ENCODE assay signal across 19 mouse cellular contexts in the genomic region with DNA sequence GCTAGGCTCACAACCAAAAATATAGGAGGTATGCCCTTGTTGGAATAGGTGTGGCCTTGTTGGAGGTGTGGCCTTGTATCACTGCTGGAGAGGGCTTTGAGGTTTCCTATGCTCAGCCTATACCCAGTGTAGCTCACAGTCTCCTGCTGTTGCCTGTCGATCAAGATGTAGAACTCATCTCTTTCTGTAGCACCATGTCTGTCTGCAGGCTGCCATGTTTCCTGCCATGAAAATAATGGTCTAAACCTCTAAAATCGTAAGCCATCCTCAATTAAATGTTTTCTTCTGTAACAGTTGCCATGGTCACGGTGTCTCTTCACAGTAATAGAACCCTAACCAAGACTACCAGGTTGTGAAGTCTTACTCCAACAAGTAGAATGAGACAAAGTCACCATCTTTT. TPM values are rescaled to one million over a fixed set of nuclear protein-coding genes. Genes with fewer than 3 reads are reported as not detected.
A peak's percentile ranks its signal among the peaks of the same experiment; 100 is the strongest.
DNase-seq lines count a peak whose midpoint lies in the region; ATAC-seq lines count a peak whose summit lies in the region.
"Had no signal": no experiment of that assay in that cellular context is flagged by ENCODE, and none has a peak within 500 bp of the region (broad histone marks: within the 10 kb centered on the region; RNA-seq: fewer than 3 reads in every experiment).

No protein-coding gene starts in this region.

- H3K9me3 ChIP-seq in neural tube, embryonic 15.5 days (replicated peaks): no peaks in the 10 kb centered on the region
- H3K9me3 ChIP-seq: embryonic facial prominence, embryonic 10.5 days; embryonic facial prominence, embryonic 12.5 days; forebrain, embryonic 13.5 days; forebrain, embryonic 15.5 days had no signal

- no peaks in the 10 kb centered on the region for H3K36me3 ChIP-seq in neural tube, embryonic 15.5 days
- H3K36me3 ChIP-seq: embryonic facial prominence, embryonic 10.5 days; embryonic facial prominence, embryonic 12.5 days; forebrain, embryonic 15.5 days had no signal

- H3K27ac ChIP-seq in neural tube, embryonic 15.5 days (replicated peaks): no peak overlapping the region
- H3K27ac ChIP-seq: embryonic facial prominence, embryonic 10.5 days; embryonic facial prominence, embryonic 12.5 days; forebrain, embryonic 13.5 days; forebrain, embryonic 15.5 days had no signal

- no peak overlapping the region for H3K4me3 ChIP-seq in neural tube, embryonic 15.5 days (replicated peaks)
- H3K4me3 ChIP-seq: embryonic facial prominence, embryonic 10.5 days; embryonic facial prominence, embryonic 12.5 days; erythroblast, embryonic 14.5 days; forebrain, embryonic 13.5 days; forebrain, embryonic 15.5 days had no signal

- peaks cover 6% of the 10 kb centered on the region for H3K4me1 ChIP-seq in neural tube, embryonic 15.5 days

- no peaks in the 10 kb centered on the region for H3K27me3 ChIP-seq in neural tube, embryonic 15.5 days (replicated peaks)
- H3K27me3 ChIP-seq: embryonic facial prominence, embryonic 12.5 days; forebrain, embryonic 13.5 days; forebrain, embryonic 15.5 days had no signal

- H3K9ac ChIP-seq in neural tube, embryonic 15.5 days (replicated peaks): no peak overlapping the region
- H3K9ac ChIP-seq: embryonic facial prominence, embryonic 12.5 days; forebrain, embryonic 13.5 days; forebrain, embryonic 15.5 days; forebrain, postnatal 0 days had no signal

- peak; percentile 52 for DNase-seq in R1 (ENCODE audit: low read depth, low spot score)
- DNase-seq in ZHBTc4 (ENCODE audit: low read depth, low spot score): peak; percentile 18
- DNase-seq in urinary bladder, postnatal 4 days (ENCODE audit: low spot score in 2 of 2): no peak
- DNase-seq: adrenal gland, adult 8-10 months; adrenal gland, postnatal 14 days; adrenal gland, postnatal 36 days; cerebellum, adult 11-12 months; cerebellum, adult 2 months; cerebellum, adult 9-10 months; cerebellum, postnatal 10 days; cerebellum, postnatal 25 days; forebrain, postnatal 0 days had no signal

- whole genome bisulfite sequencing in neural tube, embryonic 15.5 days: 88% methylated on average over 3 of the region's 3 CpGs

- H3K4me2 ChIP-seq in neural tube, embryonic 15.5 days: no peak overlapping the region
- H3K4me2 ChIP-seq: embryonic facial prominence, embryonic 12.5 days; forebrain, embryonic 13.5 days; forebrain, embryonic 15.5 days had no signal

- ATAC-seq in erythroid progenitor cell, adult 5-6 weeks (replicated peaks; ENCODE audit: low FRiP score, poor library complexity, severe bottlenecking): 0 out of 2 replicates have a peak, but pooled peaks have one; percentile 33
- no peak for ATAC-seq in neural tube, embryonic 15.5 days (ENCODE audit: low FRiP score)
- ATAC-seq: forebrain, embryonic 13.5 days; forebrain, embryonic 15.5 days; forebrain, postnatal 0 days had no signal

RNA-seq across cellular contexts. Expression of gene Nipa1, which starts 3.8 kb away (rescaled TPM):
- total RNA-seq in erythroid progenitor cell, adult 5-6 weeks (2015; ENCODE audit: low replicate concordance): 35.0 and 46.1 TPM in 2 replicates
- 39.1 and 52.6 TPM in 2 replicates for total RNA-seq in erythroid progenitor cell, adult 5-6 weeks (2017; ENCODE audit: low replicate concordance)
- polyA plus RNA-seq in neural tube, embryonic 15.5 days (2015; fragmentation: Nextera tagmentation; extraction: Ambion mirVana): 25.5 and 31.8 TPM in 2 replicates

RNA-seq across cellular contexts. Expression of gene Herc2, which starts 26.4 kb away (rescaled TPM):
- 39.0 and 65.6 TPM in 2 replicates for total RNA-seq in erythroid progenitor cell, adult 5-6 weeks (2015; ENCODE audit: low replicate concordance)
- 173 and 232 TPM in 2 replicates for total RNA-seq in erythroid progenitor cell, adult 5-6 weeks (2017; ENCODE audit: low replicate concordance)
- polyA plus RNA-seq in neural tube, embryonic 15.5 days (2015; fragmentation: Nextera tagmentation; extraction: Ambion mirVana): 44.8 and 46.7 TPM in 2 replicates

Comparison
In these comparisons a context has a peak if more than half of its experiments do, and no peak if none do; other contexts are left out.
1. DNase-seq: peak in R1 (single experiment) and ZHBTc4 (single experiment); none in urinary bladder, postnatal 4 days (0 of 2).